Mouse (Mus musculus): ENCODE measurements around the gene Slc9b1. TPM values are rescaled to one million over a fixed set of nuclear protein-coding genes. Genes with fewer than 3 reads are reported as not detected.

Gene Slc9b1
- polyA plus RNA-seq, 1 experiment from 2014 or later = not detected

GRCm38 (mm10) chr3:135437758-135438495 is 90.1 kb downstream of the Slc9b1 start, which contains the start of gene Ube2d3:
Gene Ube2d3, plus strand, starts transcription at chr3:135438149.
- DNase-seq (ENCODE audit: low spot score) (peak; percentile 99), ATAC-seq (peak; percentile 95)
- no peaks in the 10 kb centered on the region for H3K9me3 ChIP-seq (replicated peaks; ENCODE audit: control insufficient read depth, low read length)
- H3K36me3 ChIP-seq (ENCODE audit: control insufficient read depth, insufficient read depth, low read length) = 0 out of 2 replicates have a peak, but pooled peaks cover 6% of the 10 kb centered on the region
- H3K4me1 ChIP-seq (ENCODE audit: control insufficient read depth, insufficient read depth, low read length) = peaks cover 10% of the 10 kb centered on the region
- peak within 1 kb of the TSS; percentile 97 for H3K9ac ChIP-seq (ENCODE audit: low read length)
- peak within 1 kb of the TSS; percentile 100 for H3K27ac ChIP-seq (ENCODE audit: low read depth, low read length)
- peak within 1 kb of the TSS; percentile 96 for H3K4me2 ChIP-seq (ENCODE audit: low read length)
- peak within 1 kb of the TSS; percentile 79 for H3K4me3 ChIP-seq (ENCODE audit: low read depth, low read length)
- under 1% methylated on average over 53 of the region's 56 CpGs for WGBS
- no peaks in the 10 kb centered on the region for H3K27me3 ChIP-seq (replicated peaks; ENCODE audit: control insufficient read depth, insufficient read depth, low read length)

GRCm38 (mm10) chr3:135438531-135438912 is 90.7 kb downstream of the Slc9b1 start:
- peak overlapping the region; percentile 100 for H3K27ac ChIP-seq (ENCODE audit: low read depth, low read length)
- under 1% methylated on average over 43 of the region's 50 CpGs for WGBS
- ATAC-seq = peak; percentile 82

GRCm38 (mm10) chr3:135438913-135439531 is 91.2 kb downstream of the Slc9b1 start:
- DNase-seq (ENCODE audit: low spot score) (peak; percentile 78), ATAC-seq (peak; percentile 59)
- Histone ChIP-seq H3K36me3 (ENCODE audit: control insufficient read depth, insufficient read depth, low read length) (0 out of 2 replicates have a peak, but pooled peaks cover 4% of the 10 kb centered on the region), H3K9me3 (replicated peaks; ENCODE audit: control insufficient read depth, low read length) (no peaks in the 10 kb centered on the region), H3K4me1 (ENCODE audit: control insufficient read depth, insufficient read depth, low read length) (peaks cover 10% of the 10 kb centered on the region), H3K4me3 (ENCODE audit: low read depth, low read length) (peak overlapping the region; percentile 79), H3K27ac (ENCODE audit: low read depth, low read length) (peak overlapping the region; percentile 100), H3K27me3 (replicated peaks; ENCODE audit: control insufficient read depth, insufficient read depth, low read length) (no peaks in the 10 kb centered on the region), H3K4me2 (ENCODE audit: low read length) (peak overlapping the region; percentile 96), H3K9ac (ENCODE audit: low read length) (peak overlapping the region; percentile 97)
- 1% methylated on average over 33 of the region's 76 CpGs for WGBS

More at GRCm38 (mm10) chr3:135438531-135438912, 90.7 kb downstream of the Slc9b1 start:
- Histone ChIP-seq H3K9ac (ENCODE audit: low read length) (peak overlapping the region; percentile 97), H3K36me3 (ENCODE audit: control insufficient read depth, insufficient read depth, low read length) (0 out of 2 replicates have a peak, but pooled peaks cover 4% of the 10 kb centered on the region), H3K9me3 (replicated peaks; ENCODE audit: control insufficient read depth, low read length) (no peaks in the 10 kb centered on the region), H3K4me3 (ENCODE audit: low read depth, low read length) (peak overlapping the region; percentile 79), H3K27me3 (replicated peaks; ENCODE audit: control insufficient read depth, insufficient read depth, low read length) (no peaks in the 10 kb centered on the region), H3K4me1 (ENCODE audit: control insufficient read depth, insufficient read depth, low read length) (peaks cover 10% of the 10 kb centered on the region), H3K4me2 (ENCODE audit: low read length) (peak overlapping the region; percentile 96)
- DNase-seq (ENCODE audit: low spot score) = peak; percentile 94

- H3K27me3 ChIP-seq (replicated peaks; ENCODE audit: control insufficient read depth, insufficient read depth, low read length) = no peaks in the 10 kb centered on the region
- H3K9me3 ChIP-seq (replicated peaks; ENCODE audit: control insufficient read depth, low read length) = no peaks in the 10 kb centered on the region
- peak overlapping the region; percentile 100 for H3K27ac ChIP-seq (ENCODE audit: low read depth, low read length)
- 3% methylated on average over 15 of the region's 15 CpGs for WGBS
- H3K4me3 ChIP-seq (ENCODE audit: low read depth, low read length) = peak overlapping the region; percentile 79
- peaks cover 10% of the 10 kb centered on the region for H3K4me1 ChIP-seq (ENCODE audit: control insufficient read depth, insufficient read depth, low read length)
- ATAC-seq = no peak
- H3K36me3 ChIP-seq (ENCODE audit: control insufficient read depth, insufficient read depth, low read length) = 0 out of 2 replicates have a peak, but pooled peaks cover 4% of the 10 kb centered on the region
- DNase-seq (ENCODE audit: low spot score) = no peak
- peak overlapping the region; percentile 96 for H3K4me2 ChIP-seq (ENCODE audit: low read length)
- H3K9ac ChIP-seq (ENCODE audit: low read length) = peak overlapping the region; percentile 97
Measured at GRCm38 (mm10) chr3:135439651-135440050, 91.8 kb downstream of the Slc9b1 start.

- Histone ChIP-seq H3K4me3 (ENCODE audit: low read depth, low read length) (peak overlapping the region; percentile 79), H3K9me3 (replicated peaks; ENCODE audit: control insufficient read depth, low read length) (no peaks in the 10 kb centered on the region), H3K36me3 (ENCODE audit: control insufficient read depth, insufficient read depth, low read length) (0 out of 2 replicates have a peak, but pooled peaks cover 4% of the 10 kb centered on the region), H3K27ac (ENCODE audit: low read depth, low read length) (no peak overlapping the region), H3K27me3 (replicated peaks; ENCODE audit: control insufficient read depth, insufficient read depth, low read length) (no peaks in the 10 kb centered on the region), H3K4me1 (ENCODE audit: control insufficient read depth, insufficient read depth, low read length) (peaks cover 10% of the 10 kb centered on the region), H3K4me2 (ENCODE audit: low read length) (peak overlapping the region; percentile 96), H3K9ac (ENCODE audit: low read length) (peak overlapping the region; percentile 97)
- DNase-seq (ENCODE audit: low spot score) (peak; percentile 14), ATAC-seq (no peak)
- WGBS = 24% methylated on average over 7 of the region's 7 CpGs
Measured at GRCm38 (mm10) chr3:135440221-135440620, 92.4 kb downstream of the Slc9b1 start.

- ATAC-seq (no peak), DNase-seq (ENCODE audit: low spot score) (no peak)
- 35% methylated on average over 10 of the region's 10 CpGs for WGBS
- H3K36me3 ChIP-seq (ENCODE audit: control insufficient read depth, insufficient read depth, low read length) = 0 out of 2 replicates have a peak, but pooled peaks cover 4% of the 10 kb centered on the region
- H3K9ac ChIP-seq (ENCODE audit: low read length) = peak overlapping the region; percentile 97
- H3K4me2 ChIP-seq (ENCODE audit: low read length) = peak overlapping the region; percentile 96
- H3K4me3 ChIP-seq (ENCODE audit: low read depth, low read length) = peak overlapping the region; percentile 79
- peaks cover 10% of the 10 kb centered on the region for H3K4me1 ChIP-seq (ENCODE audit: control insufficient read depth, insufficient read depth, low read length)
- H3K27me3 ChIP-seq (replicated peaks; ENCODE audit: control insufficient read depth, insufficient read depth, low read length) = no peaks in the 10 kb centered on the region
- no peaks in the 10 kb centered on the region for H3K9me3 ChIP-seq (replicated peaks; ENCODE audit: control insufficient read depth, low read length)
- no peak overlapping the region for H3K27ac ChIP-seq (ENCODE audit: low read depth, low read length)
Measured at GRCm38 (mm10) chr3:135440621-135441020, 92.8 kb downstream of the Slc9b1 start.

- Histone ChIP-seq H3K27me3 (replicated peaks; ENCODE audit: control insufficient read depth, insufficient read depth, low read length) (no peaks in the 10 kb centered on the region), H3K9ac (ENCODE audit: low read length) (no peak overlapping the region), H3K4me2 (ENCODE audit: low read length) (no peak overlapping the region), H3K9me3 (replicated peaks; ENCODE audit: control insufficient read depth, low read length) (no peaks in the 10 kb centered on the region), H3K36me3 (ENCODE audit: control insufficient read depth, insufficient read depth, low read length) (peaks cover 9% of the 10 kb centered on the region; the same call in 1 of the 2 replicates), H3K4me3 (ENCODE audit: low read depth, low read length) (no peak overlapping the region), H3K4me1 (ENCODE audit: control insufficient read depth, insufficient read depth, low read length) (peaks cover 9% of the 10 kb centered on the region), H3K27ac (ENCODE audit: low read depth, low read length) (no peak overlapping the region)
- DNase-seq (ENCODE audit: low spot score) (no peak), ATAC-seq (no peak)
Measured at GRCm38 (mm10) chr3:135444930-135445329, 97.1 kb downstream of the Slc9b1 start.
